Mouse (Mus musculus) testis, adult 2 months (tissue): ENCODE measurements at regions not wholly inside any gene's neighbourhood (a gene's known extent, or its start where the extent isn't known, plus 50 kb on each side); places are given as distances from the start of the nearest gene placed in this dataset.

Source experiments
- H3K27ac ChIP-seq: fragments of 200-500 bp; 2 replicates; pipeline ENCODE4 v1.5.1; 2012; ENCODE audit warnings: low read depth, low read length; ENCODE audit not compliant: control insufficient read depth, insufficient read depth
- H3K27me3 ChIP-seq: fragments of 200-500 bp; 2 replicates; pipeline ENCODE4 v1.6.1; 2012; ENCODE audit warnings: mild to moderate bottlenecking, low read length, moderate library complexity; ENCODE audit not compliant: control insufficient read depth, insufficient read depth
- H3K36me3 ChIP-seq: fragments of 200-500 bp; 2 replicates; pipeline ENCODE4 v1.6.1; 2012; ENCODE audit warnings: mild to moderate bottlenecking, low read length; ENCODE audit not compliant: control insufficient read depth, insufficient read depth
- H3K4me1 ChIP-seq: fragments of 200-500 bp; 2 replicates; pipeline ENCODE4 v1.6.1; 2012; ENCODE audit warnings: low read length; ENCODE audit not compliant: control insufficient read depth, insufficient read depth
- H3K4me3 ChIP-seq: fragments of 200-500 bp; 2 replicates; pipeline ENCODE4 v1.5.1; 2012; ENCODE audit warnings: low read depth, mild to moderate bottlenecking, low read length, moderate library complexity, mixed read lengths; ENCODE audit not compliant: control insufficient read depth
- CTCF ChIP-seq: fragments of 200-500 bp; IDR thresholded peaks from 2 replicates; pipeline ENCODE4 v1.5.1; 2012; ENCODE audit warnings: low read depth, mild to moderate bottlenecking, inconsistent platforms, low read length, moderate library complexity; ENCODE audit not compliant: control insufficient read depth, insufficient read depth, insufficient replicate concordance
- POLR2A ChIP-seq: fragments of 200-500 bp; IDR thresholded peaks from 2 replicates; pipeline ENCODE4 v1.6.1; 2012; ENCODE audit warnings: low read depth, mild to moderate bottlenecking, inconsistent platforms, low read length, moderate library complexity; ENCODE audit not compliant: control insufficient read depth

DNA sequence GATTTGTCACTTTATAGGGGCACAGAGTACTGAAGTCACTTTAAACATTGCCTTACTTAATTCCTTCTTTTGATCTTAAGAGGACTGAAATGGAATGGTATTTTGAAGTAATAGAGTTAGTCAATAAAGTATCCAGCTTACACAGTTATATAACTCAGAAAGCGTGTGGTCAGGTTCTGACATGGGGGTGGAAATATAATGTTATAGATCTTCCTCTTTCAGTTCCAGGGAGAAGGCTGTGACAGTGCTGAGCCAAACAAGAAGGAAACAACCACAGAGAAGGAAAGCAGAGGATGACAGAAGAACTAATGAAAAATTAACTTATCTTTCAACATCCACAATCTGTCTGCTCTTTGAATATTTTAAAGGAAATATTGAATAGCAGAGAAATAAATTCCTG, 399.4 kb upstream of the Atp2b1 start:
- TF ChIP-seq CTCF (no peak), POLR2A (no peak)
- Histone ChIP-seq H3K4me1 (no peaks in the 10 kb centered on the region), H3K27me3 (no peaks in the 10 kb centered on the region), H3K4me3 (no peak overlapping the region), H3K36me3 (no peaks in the 10 kb centered on the region), H3K27ac (no peak overlapping the region)

DNA sequence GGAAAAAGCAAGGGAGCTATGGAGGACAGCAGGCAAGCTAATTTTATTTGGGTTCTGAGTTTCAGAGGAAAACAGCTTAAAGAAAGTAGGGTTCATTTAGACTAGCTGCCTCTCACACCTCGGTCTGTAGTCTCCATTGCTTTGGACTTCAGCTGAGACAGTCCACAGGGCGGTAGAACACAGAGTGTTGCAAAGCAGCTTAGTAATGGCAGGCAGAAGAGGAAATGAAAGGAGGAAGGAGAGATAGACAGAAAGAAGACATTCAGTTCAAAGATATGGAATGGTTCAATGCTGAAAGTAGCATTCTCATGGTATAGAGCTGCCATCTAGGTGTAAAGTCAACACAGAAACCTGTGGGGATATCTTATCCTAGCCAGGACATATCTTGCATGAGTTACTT, 396.6 kb upstream of the Atp2b1 start:
- Histone ChIP-seq H3K4me1 (no peaks in the 10 kb centered on the region), H3K27me3 (no peaks in the 10 kb centered on the region), H3K4me3 (no peak overlapping the region), H3K36me3 (no peaks in the 10 kb centered on the region), H3K27ac (no peak overlapping the region)
- no peak for TF ChIP-seq CTCF

- no peak for TF ChIP-seq POLR2A
- no peak for TF ChIP-seq CTCF
- H3K27me3 ChIP-seq = no peaks in the 10 kb centered on the region
These were observed 384.6 kb upstream of the Atp2b1 start for GRCm38 (mm10) chr10:98529565-98529964.

GRCm38 (mm10) chr10:98531425-98531824, 382.8 kb upstream of the Atp2b1 start:
- no peak overlapping the region for H3K27ac ChIP-seq
- H3K36me3 ChIP-seq = no peaks in the 10 kb centered on the region
- no peak overlapping the region for H3K4me3 ChIP-seq
- TF ChIP-seq POLR2A (no peak), CTCF (no peak)
- no peaks in the 10 kb centered on the region for H3K4me1 ChIP-seq
- H3K27me3 ChIP-seq = no peaks in the 10 kb centered on the region

More at GRCm38 (mm10) chr10:98529565-98529964, 384.6 kb upstream of the Atp2b1 start:
- H3K4me1 ChIP-seq = no peaks in the 10 kb centered on the region
- no peak overlapping the region for H3K4me3 ChIP-seq
- H3K36me3 ChIP-seq = no peaks in the 10 kb centered on the region
- H3K27ac ChIP-seq = no peak overlapping the region

GRCm38 (mm10) chr10:98538706-98539105, 375.5 kb upstream of the Atp2b1 start:
- Histone ChIP-seq H3K27ac (no peak overlapping the region), H3K27me3 (no peaks in the 10 kb centered on the region), H3K4me3 (no peak overlapping the region), H3K36me3 (no peaks in the 10 kb centered on the region), H3K4me1 (0 out of 2 replicates have a peak, but pooled peaks cover 5% of the 10 kb centered on the region)
- TF ChIP-seq CTCF = no peak
- TF ChIP-seq POLR2A = no peak

- TF ChIP-seq POLR2A (no peak), CTCF (no peak)
- H3K4me3 ChIP-seq = no peak overlapping the region
- H3K27me3 ChIP-seq = no peaks in the 10 kb centered on the region
- 0 out of 2 replicates have a peak, but pooled peaks cover 5% of the 10 kb centered on the region for H3K4me1 ChIP-seq
- no peaks in the 10 kb centered on the region for H3K36me3 ChIP-seq
- H3K27ac ChIP-seq = no peak overlapping the region
These were observed 373.1 kb upstream of the Atp2b1 start for GRCm38 (mm10) chr10:98541062-98541461.

DNA sequence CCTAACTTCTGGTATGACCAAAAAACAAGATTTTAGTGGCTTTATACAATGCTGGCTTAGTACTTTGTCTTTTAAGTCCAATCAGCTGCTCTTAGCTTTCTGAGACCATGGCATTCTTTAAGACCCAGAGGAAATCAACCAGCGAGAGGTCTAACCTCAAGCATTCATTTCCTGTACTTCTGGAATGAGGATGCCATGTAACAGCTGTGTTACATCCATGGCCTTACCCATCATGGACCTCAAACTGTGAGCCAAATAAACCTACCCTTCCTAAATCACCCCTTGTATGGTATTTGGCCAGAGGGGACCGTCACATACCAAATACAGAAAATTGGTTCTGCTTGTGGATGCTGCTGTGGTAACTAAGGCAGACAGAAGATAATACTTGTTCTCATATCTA, 372.1 kb upstream of the Atp2b1 start:
- no peaks in the 10 kb centered on the region for H3K36me3 ChIP-seq
- H3K27me3 ChIP-seq = no peaks in the 10 kb centered on the region
- H3K4me1 ChIP-seq = 0 out of 2 replicates have a peak, but pooled peaks cover 5% of the 10 kb centered on the region
- H3K4me3 ChIP-seq = no peak overlapping the region
- H3K27ac ChIP-seq = no peak overlapping the region
- TF ChIP-seq CTCF (no peak), POLR2A (no peak)
